Mouse (Mus musculus) embryonic facial prominence, embryonic 13.5 days (tissue): ENCODE data around the gene Fem1b. TPM values are rescaled to one million over a fixed set of nuclear protein-coding genes. Genes with fewer than 3 reads are reported as not detected.
A peak's percentile ranks its signal among the peaks of the same experiment; 100 is the strongest.
"Not testable (repeated sequence)": the region's sequence is repeated elsewhere in the genome, so short reads cannot be mapped to it uniquely, and the experiment has no call there.

Experiments used
- ATAC-seq: fragments of 200-750 bp; cut with Nextera tagmentation; 2 replicates; pipeline ENCODE4 v1.8.0; 2017; ENCODE audit warnings: low read depth; ENCODE audit not compliant: insufficient number of reproducible peaks, insufficient read depth, low FRiP score, low TSS enrichment
- H3K27ac ChIP-seq: fragments of 300-500 bp; sonication (generic); 2 replicates; pipeline ENCODE4 v1.5.1; 2015; ENCODE audit warnings: moderate library complexity, mild to moderate bottlenecking, inconsistent platforms
- H3K27me3 ChIP-seq: fragments of 300-500 bp; sonication (generic); 2 replicates; pipeline ENCODE4 v1.6.1; 2015; ENCODE audit warnings: mild to moderate bottlenecking, inconsistent platforms
- H3K36me3 ChIP-seq: fragments of 300-500 bp; sonication (generic); 2 replicates; pipeline ENCODE4 v1.6.1; 2015; ENCODE audit warnings: mild to moderate bottlenecking, inconsistent platforms
- H3K4me1 ChIP-seq: fragments of 300-500 bp; sonication (generic); 2 replicates; pipeline ENCODE4 v1.6.1; 2015; ENCODE audit warnings: inconsistent platforms
- H3K4me2 ChIP-seq: fragments of 300-500 bp; sonication (generic); 2 replicates; pipeline ENCODE4 v1.6.1; 2015; ENCODE audit warnings: moderate library complexity, mild to moderate bottlenecking, inconsistent platforms
- H3K4me3 ChIP-seq: fragments of 300-500 bp; sonication (generic); 2 replicates; pipeline ENCODE4 v1.5.1; 2015; ENCODE audit warnings: mild to moderate bottlenecking, inconsistent platforms
- H3K9ac ChIP-seq: fragments of 300-500 bp; sonication (generic); 2 replicates; pipeline ENCODE4 v1.6.1; 2015; ENCODE audit warnings: mild to moderate bottlenecking, inconsistent platforms
- H3K9me3 ChIP-seq: fragments of 300-500 bp; sonication (generic); 2 replicates; pipeline ENCODE4 v1.6.1; 2016; ENCODE audit warnings: inconsistent platforms
- WGBS: fragments of 180-500 bp; shearing (Covaris S2); methylation state at CpG from one replicate; pipeline ENCODE4 v1.1.7; 2015; ENCODE audit warnings: mixed read lengths; 5-methylcytosine and 5-hydroxymethylcytosine counted together
- polyA plus RNA-seq: library from polyadenylated mRNA; unstranded; fragments of >200 nt; fragmentation: Nextera tagmentation; extraction: Ambion mirVana; gene quantifications from 2 replicates; pipeline ENCODE4 v1.2.1, GENCODE M21; 2015

Fem1b gene
- polyA plus RNA-seq, 1 experiment from 2014 or later: 20.2 TPM

- 7% methylated on average over 7 of the region's 7 CpGs for WGBS
- ATAC-seq: no peak
- Histone ChIP-seq H3K4me3 (no peak overlapping the region), H3K9ac (0 out of 2 replicates have a peak overlapping the region, but pooled peaks have one; percentile 2), H3K36me3 (no peaks in the 10 kb centered on the region), H3K27me3 (no peaks in the 10 kb centered on the region), H3K4me1 (peaks cover 20% of the 10 kb centered on the region), H3K27ac (no peak overlapping the region; the same call in 1 of the 2 replicates), H3K9me3 (no peaks in the 10 kb centered on the region), H3K4me2 (no peak overlapping the region)
Observed at GRCm38 (mm10) chr9:62826456-62826855, 14.7 kb upstream of the Fem1b start.

GRCm38 (mm10) chr9:62825791-62826393 is 14.2 kb upstream of the Fem1b start:
- Histone ChIP-seq H3K27ac (no peak overlapping the region), H3K4me3 (no peak overlapping the region), H3K4me2 (no peak overlapping the region), H3K27me3 (no peaks in the 10 kb centered on the region), H3K9ac (no peak overlapping the region), H3K4me1 (peaks cover 20% of the 10 kb centered on the region), H3K36me3 (no peaks in the 10 kb centered on the region), H3K9me3 (no peaks in the 10 kb centered on the region)
- 13% methylated on average over 9 of the region's 9 CpGs for WGBS
- ATAC-seq: no peak

DNA sequence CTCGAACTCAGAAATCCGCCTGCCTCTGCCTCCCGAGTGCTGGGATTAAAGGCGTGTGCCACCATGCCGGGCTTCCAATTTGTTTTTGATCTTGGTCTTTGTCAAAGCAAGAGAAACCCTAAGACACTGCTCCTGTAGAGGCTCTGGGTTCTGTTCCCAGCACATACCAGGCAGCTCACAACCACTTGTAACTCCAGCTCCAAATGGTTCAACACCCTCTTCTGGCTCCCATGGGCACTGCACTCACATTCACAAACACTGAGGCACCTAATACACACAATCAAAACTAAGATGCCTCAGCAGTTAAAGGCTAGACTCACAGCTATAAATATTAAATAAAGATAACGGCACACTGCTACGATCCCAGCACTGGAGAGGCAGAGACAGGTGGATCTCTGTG is 10.1 kb upstream of the Fem1b start:
- no peaks in the 10 kb centered on the region for H3K36me3 ChIP-seq
- peaks cover 26% of the 10 kb centered on the region for H3K4me1 ChIP-seq
- no peak overlapping the region for H3K9ac ChIP-seq
- 94% methylated on average over 7 of the region's 7 CpGs for WGBS
- H3K27ac ChIP-seq: no peak overlapping the region
- ATAC-seq: no peak
- H3K9me3 ChIP-seq: no peaks in the 10 kb centered on the region
- H3K27me3 ChIP-seq: no peaks in the 10 kb centered on the region
- H3K4me3 ChIP-seq: no peak overlapping the region
- H3K4me2 ChIP-seq: no peak overlapping the region

DNA sequence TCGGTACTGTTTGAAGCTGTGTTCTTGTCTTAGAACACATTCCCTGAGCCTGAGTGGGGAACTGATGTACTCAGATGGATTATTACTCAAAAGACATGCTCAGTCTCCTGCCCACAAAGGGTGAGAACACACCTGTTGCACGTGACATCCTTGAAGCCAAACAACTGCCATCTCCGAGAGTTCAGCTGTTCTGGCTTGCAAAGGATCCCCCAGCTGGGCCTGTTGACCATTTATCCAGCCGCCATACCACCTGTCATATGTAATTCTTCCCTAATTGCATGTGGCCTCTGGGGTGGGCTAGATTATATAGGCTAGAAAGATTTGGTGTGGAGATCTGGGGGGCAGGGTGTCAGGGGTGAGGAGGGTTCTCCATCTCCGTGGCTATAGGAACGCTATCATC is 9.1 kb upstream of the Fem1b start:
- H3K4me2 ChIP-seq: no peak overlapping the region
- no peaks in the 10 kb centered on the region for H3K27me3 ChIP-seq
- H3K27ac ChIP-seq: no peak overlapping the region
- no peak overlapping the region for H3K4me3 ChIP-seq
- no peak for ATAC-seq
- H3K9ac ChIP-seq: no peak overlapping the region
- WGBS: 83% methylated on average over 6 of the region's 6 CpGs
- H3K4me1 ChIP-seq: peaks cover 21% of the 10 kb centered on the region
- H3K36me3 ChIP-seq: no peaks in the 10 kb centered on the region
- no peaks in the 10 kb centered on the region for H3K9me3 ChIP-seq

GRCm38 (mm10) chr9:62819910-62820309 is 8.2 kb upstream of the Fem1b start:
- not testable (repeated sequence) for H3K27ac ChIP-seq, H3K4me2 ChIP-seq, ATAC-seq, H3K27me3 ChIP-seq, H3K9me3 ChIP-seq, H3K36me3 ChIP-seq, H3K9ac ChIP-seq, H3K4me3 ChIP-seq
- peaks cover 19% of the 10 kb centered on the region for H3K4me1 ChIP-seq
- 80% methylated on average over 6 of the region's 6 CpGs for WGBS

DNA sequence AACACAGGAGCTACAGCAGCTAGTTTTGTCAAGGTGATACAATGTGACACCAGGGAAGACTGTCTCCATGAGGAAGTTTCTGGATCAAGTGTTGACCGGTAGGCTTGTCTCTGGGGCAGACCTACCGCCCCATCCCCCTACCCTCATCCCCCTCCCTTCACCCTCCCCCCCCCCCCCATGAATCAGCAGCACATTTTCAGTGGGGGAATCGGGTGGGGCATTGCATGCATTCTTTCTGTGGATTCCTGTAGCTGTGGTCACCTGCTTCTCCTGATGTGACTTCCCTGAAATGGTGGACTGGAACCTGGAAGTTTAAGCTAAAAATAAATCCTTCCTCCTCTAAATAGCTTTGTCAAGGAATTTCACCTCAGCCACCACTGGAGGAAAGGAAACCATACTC is 7.8 kb upstream of the Fem1b start:
- ATAC-seq: no peak
- WGBS: 74% methylated on average over 3 of the region's 3 CpGs
- Histone ChIP-seq H3K4me2 (no peak overlapping the region), H3K9me3 (no peaks in the 10 kb centered on the region), H3K4me1 (peaks cover 19% of the 10 kb centered on the region), H3K4me3 (no peak overlapping the region), H3K27ac (no peak overlapping the region), H3K27me3 (no peaks in the 10 kb centered on the region; the same call in 1 of the 2 replicates), H3K36me3 (no peaks in the 10 kb centered on the region), H3K9ac (no peak overlapping the region)

GRCm38 (mm10) chr9:62817828-62818614 is 6.3 kb upstream of the Fem1b start:
- H3K27me3 ChIP-seq: no peaks in the 10 kb centered on the region; the same call in 1 of the 2 replicates
- no peak overlapping the region for H3K9ac ChIP-seq
- peaks cover 19% of the 10 kb centered on the region for H3K4me1 ChIP-seq
- 76% methylated on average over 4 of the region's 4 CpGs for WGBS
- ATAC-seq: no peak
- peak overlapping the region; percentile 78 for H3K27ac ChIP-seq
- H3K4me2 ChIP-seq: no peak overlapping the region
- no peaks in the 10 kb centered on the region for H3K36me3 ChIP-seq
- no peaks in the 10 kb centered on the region for H3K9me3 ChIP-seq
- no peak overlapping the region for H3K4me3 ChIP-seq

GRCm38 (mm10) chr9:62817099-62817571 is 5.4 kb upstream of the Fem1b start:
- WGBS: 50% methylated on average over 12 of the region's 12 CpGs
- no peak overlapping the region for H3K4me2 ChIP-seq
- H3K4me3 ChIP-seq: no peak overlapping the region

DNA sequence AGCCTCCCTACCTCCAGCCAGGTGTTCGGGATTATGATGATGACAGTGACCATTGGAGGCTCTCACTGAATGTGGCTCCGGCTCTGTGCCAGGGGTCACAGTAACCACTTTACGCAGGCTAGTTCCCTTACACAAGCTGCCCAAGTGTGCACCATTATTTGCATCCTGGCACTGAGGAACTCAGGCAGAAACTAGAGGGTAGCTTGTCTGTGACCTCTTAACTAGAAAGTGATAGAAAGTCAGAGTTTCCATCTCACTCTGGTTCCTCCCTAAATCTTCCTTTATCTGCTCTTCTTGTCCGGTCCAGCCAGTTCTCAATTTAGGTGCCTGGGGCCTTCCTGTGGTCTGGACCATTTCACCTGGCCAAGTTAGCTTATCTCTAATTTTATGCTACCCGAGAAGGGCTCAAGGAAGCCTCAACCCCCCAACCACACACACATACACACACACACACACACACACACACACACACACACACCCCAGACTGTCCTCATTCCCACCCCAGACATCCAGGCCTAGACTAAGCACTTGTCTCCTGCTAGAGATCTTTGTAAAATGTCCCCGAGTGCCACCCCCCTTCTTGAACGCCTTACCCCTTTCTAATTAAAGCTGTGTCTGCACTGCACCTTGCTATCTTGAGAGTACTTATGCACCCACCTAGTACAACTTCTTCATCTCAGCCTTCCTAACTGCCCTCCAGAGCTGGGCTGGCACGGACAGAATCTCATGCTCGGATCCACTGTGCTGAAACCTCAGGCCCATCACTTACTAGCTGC is 4.8 kb upstream of the Fem1b start:
- no peak for ATAC-seq
- Histone ChIP-seq H3K4me2 (no peak overlapping the region), H3K4me1 (peaks cover 26% of the 10 kb centered on the region), H3K4me3 (no peak overlapping the region), H3K27me3 (no peaks in the 10 kb centered on the region; the same call in 1 of the 2 replicates), H3K36me3 (no peaks in the 10 kb centered on the region), H3K9ac (no peak overlapping the region), H3K9me3 (no peaks in the 10 kb centered on the region), H3K27ac (peak overlapping the region; percentile 78; the same call in 1 of the 2 replicates)
- WGBS: 67% methylated on average over 9 of the region's 9 CpGs

More at GRCm38 (mm10) chr9:62817099-62817571, 5.4 kb upstream of the Fem1b start:
- Histone ChIP-seq H3K27me3 (no peaks in the 10 kb centered on the region; the same call in 1 of the 2 replicates), H3K36me3 (no peaks in the 10 kb centered on the region), H3K9ac (0 out of 2 replicates have a peak overlapping the region, but pooled peaks have one; percentile 6), H3K9me3 (no peaks in the 10 kb centered on the region), H3K4me1 (peaks cover 25% of the 10 kb centered on the region), H3K27ac (peak overlapping the region; percentile 78)
- peak; percentile 27; the same call in 1 of the 2 replicates for ATAC-seq

- WGBS: 77% methylated on average over 2 of the region's 2 CpGs
- Histone ChIP-seq H3K27ac (no peak overlapping the region), H3K9ac (no peak overlapping the region), H3K27me3 (no peaks in the 10 kb centered on the region; the same call in 1 of the 2 replicates), H3K4me3 (no peak overlapping the region), H3K9me3 (no peaks in the 10 kb centered on the region), H3K4me1 (peaks cover 32% of the 10 kb centered on the region), H3K4me2 (no peak overlapping the region), H3K36me3 (no peaks in the 10 kb centered on the region)
- ATAC-seq: no peak
Observed at GRCm38 (mm10) chr9:62814751-62815150, 3.0 kb upstream of the Fem1b start.
